Mouse (Mus musculus) cerebellum, adult (tissue): Measurements from ENCODE around the gene Mrpl30.

Experiments
- ATAC-seq: cut with Nextera tagmentation; 2 replicates; pipeline ENCODE4 v1.9.2; 2017; ENCODE audit warnings: mild to moderate bottlenecking, moderate library complexity, mixed read lengths; ENCODE audit not compliant: insufficient number of reproducible peaks, low FRiP score, low TSS enrichment

Gene Mrpl30

GRCm38 (mm10) chr1:37890025-37890652 is at the start of gene Mrpl30, which contains the start of gene Mitd1:
Gene Mrpl30, plus strand, starts transcription at chr1:37890477.
Gene Mitd1, minus strand, starts transcription at chr1:37890411.
- peak; percentile 97 for ATAC-seq

- ATAC-seq: no peak
Observed at GRCm38 (mm10) chr1:37846878-37847277, 43.4 kb upstream of the Mrpl30 start.

GRCm38 (mm10) chr1:37850696-37851095 is 39.6 kb upstream of the Mrpl30 start:
- no peak for ATAC-seq

GRCm38 (mm10) chr1:37864511-37865400 is 25.5 kb upstream of the Mrpl30 start:
- peak; percentile 95 for ATAC-seq

- ATAC-seq: no peak
Observed at GRCm38 (mm10) chr1:37865401-37866215, 24.7 kb upstream of the Mrpl30 start.

GRCm38 (mm10) chr1:37866286-37866685 is 24.0 kb upstream of the Mrpl30 start, which contains the start of gene Tsga10:
Gene Tsga10, minus strand, starts transcription at chr1:37866429.
- ATAC-seq: no peak

GRCm38 (mm10) chr1:37867056-37867455 is 23.2 kb upstream of the Mrpl30 start:
- ATAC-seq: no peak

GRCm38 (mm10) chr1:37867684-37868322 is 22.5 kb upstream of the Mrpl30 start:
- no peak for ATAC-seq

- ATAC-seq: no peak
Observed at GRCm38 (mm10) chr1:37868640-37869039, 21.6 kb upstream of the Mrpl30 start.

- no peak for ATAC-seq
Observed at GRCm38 (mm10) chr1:37869362-37869761, 20.9 kb upstream of the Mrpl30 start.

- ATAC-seq: peak; percentile 26
Observed at GRCm38 (mm10) chr1:37871704-37872103, 18.6 kb upstream of the Mrpl30 start, which contains the start of gene Lipt1. Gene Lipt1, plus strand, starts transcription at chr1:37871738.

- ATAC-seq: peak; percentile 86
Observed at GRCm38 (mm10) chr1:37872131-37873067, 17.9 kb upstream of the Mrpl30 start.

- no peak for ATAC-seq
Observed at GRCm38 (mm10) chr1:37873157-37873556, 17.1 kb upstream of the Mrpl30 start.

GRCm38 (mm10) chr1:37877736-37878460 is 12.4 kb upstream of the Mrpl30 start:
- no peak for ATAC-seq

- ATAC-seq: no peak
Observed at GRCm38 (mm10) chr1:37883411-37883810, 6.9 kb upstream of the Mrpl30 start.

- no peak for ATAC-seq
Observed at GRCm38 (mm10) chr1:37884451-37884850, 5.8 kb upstream of the Mrpl30 start.

GRCm38 (mm10) chr1:37889206-37889605 is 1.1 kb upstream of the Mrpl30 start:
- ATAC-seq: no peak

GRCm38 (mm10) chr1:37891400-37891799 is 1.1 kb downstream of the Mrpl30 start:
- no peak for ATAC-seq
